Mouse (Mus musculus): Measurements from ENCODE around the gene Macf1.

DNA sequence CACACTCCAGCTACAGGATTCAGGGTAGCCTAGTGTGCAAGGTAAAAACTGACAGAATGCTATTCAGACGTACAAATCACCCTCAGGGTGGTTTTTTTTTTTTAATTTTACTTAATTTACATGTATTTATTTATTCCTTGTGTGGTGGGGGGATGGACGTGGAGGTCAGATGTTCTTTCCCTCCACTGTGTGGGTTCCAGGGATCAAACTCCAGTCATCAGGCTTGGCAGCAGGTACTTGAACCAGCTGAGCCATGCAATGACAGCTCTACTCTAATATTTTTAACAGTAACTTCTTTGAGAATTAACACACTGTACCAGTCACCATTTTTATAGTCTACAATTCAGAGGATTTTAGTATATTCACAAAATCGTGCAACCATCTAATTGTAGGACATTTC is 94.7 kb downstream of the Macf1 start:
- no peak for TF ChIP-seq FLI1 (IDR thresholded peaks at IDR 0.05; ENCODE audit: low read length)
- TF ChIP-seq GATA1 (IDR thresholded peaks at IDR 0.05; ENCODE audit: borderline replicate concordance, low read length) = no peak

All from megakaryocyte, embryonic 14.5 days (primary cell).